Mouse (Mus musculus) hindbrain, embryonic 12.5 days (tissue): ENCODE data around the gene Ank. TPM values are rescaled to one million over a fixed set of nuclear protein-coding genes. Genes with fewer than 3 reads are reported as not detected.
A peak's percentile ranks its signal among the peaks of the same experiment; 100 is the strongest.

Experiments
- ATAC-seq: fragments of 200-750 bp; cut with Nextera tagmentation; 2 replicates; pipeline ENCODE4 v1.8.0; 2017; ENCODE audit warnings: moderate TSS enrichment; ENCODE audit not compliant: low FRiP score
- H3K27ac ChIP-seq: fragments of 300-500 bp; sonication (generic); 2 replicates; pipeline ENCODE4 v1.5.1; 2016; ENCODE audit warnings: mild to moderate bottlenecking
- H3K27me3 ChIP-seq: fragments of 300-500 bp; sonication (generic); 2 replicates; pipeline ENCODE4 v1.6.1; 2016; ENCODE audit warnings: mild to moderate bottlenecking
- H3K36me3 ChIP-seq: fragments of 300-500 bp; sonication (generic); 2 replicates; pipeline ENCODE4 v1.6.1; 2016; ENCODE audit warnings: mild to moderate bottlenecking
- H3K4me1 ChIP-seq: fragments of 300-500 bp; sonication (generic); 2 replicates; pipeline ENCODE4 v1.6.1; 2016
- H3K4me2 ChIP-seq: fragments of 300-500 bp; sonication (generic); replicated peaks from 2 replicates; pipeline ENCODE4 v1.6.1; 2016; ENCODE audit warnings: mild to moderate bottlenecking
- H3K4me3 ChIP-seq: fragments of 300-500 bp; sonication (generic); 2 replicates; pipeline ENCODE4 v1.5.1; 2016; ENCODE audit warnings: mild to moderate bottlenecking
- H3K9ac ChIP-seq: fragments of 300-500 bp; sonication (generic); 2 replicates; pipeline ENCODE4 v1.6.1; 2016; ENCODE audit warnings: mild to moderate bottlenecking, moderate library complexity
- H3K9me3 ChIP-seq: fragments of 300-500 bp; sonication (generic); replicated peaks from 2 replicates; pipeline ENCODE4 v1.6.1; 2016; ENCODE audit warnings: mild to moderate bottlenecking
- WGBS: fragments of 180-500 bp; shearing (Covaris S2); methylation state at CpG from one replicate; pipeline ENCODE4 v1.1.7; 2016; 5-methylcytosine and 5-hydroxymethylcytosine counted together
- polyA plus RNA-seq: library from polyadenylated mRNA; unstranded; fragments of >200 nt; fragmentation: Nextera tagmentation; extraction: Ambion mirVana; gene quantifications from 2 replicates; pipeline ENCODE4 v1.2.1, GENCODE M21; 2016

The Ank gene
- polyA plus RNA-seq, 1 experiment from 2014 or later: 15.2 TPM

DNA sequence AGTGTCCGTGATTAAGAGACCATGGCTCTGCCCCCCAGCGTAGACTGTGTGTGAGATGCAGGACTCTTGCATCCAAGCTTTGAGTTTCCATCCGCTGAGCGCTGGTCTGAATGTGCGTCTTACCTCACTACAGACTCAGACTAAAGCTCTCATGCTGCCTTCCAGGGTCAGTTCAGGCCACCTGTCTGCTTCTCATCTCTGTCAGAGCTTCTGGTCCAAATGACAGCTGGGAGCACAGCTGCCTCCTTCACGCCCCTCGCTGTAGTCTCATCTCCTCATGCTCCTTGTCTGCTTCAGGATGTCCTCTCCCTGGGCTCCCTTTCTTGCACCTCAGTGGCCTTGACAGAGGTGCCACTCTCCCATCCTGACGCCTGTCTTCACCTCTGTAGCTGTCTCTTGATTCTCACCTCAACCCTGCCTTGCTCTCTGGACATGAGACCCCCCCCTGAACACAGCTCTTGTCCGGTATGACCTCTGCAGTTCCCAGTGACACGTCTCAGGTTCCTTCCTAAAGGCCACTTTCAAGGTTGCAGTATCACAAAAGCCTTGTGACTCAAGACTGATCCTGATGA is 85.7 kb downstream of the Ank start:
- ATAC-seq: no peak
- Histone ChIP-seq H3K27ac (no peak overlapping the region), H3K9me3 (no peaks in the 10 kb centered on the region), H3K36me3 (peaks cover 6% of the 10 kb centered on the region; the same call in 1 of the 2 replicates), H3K4me2 (no peak overlapping the region), H3K27me3 (no peaks in the 10 kb centered on the region), H3K4me3 (no peak overlapping the region), H3K9ac (no peak overlapping the region), H3K4me1 (peaks cover 3% of the 10 kb centered on the region; the same call in 1 of the 2 replicates)
- 86% methylated on average over 10 of the region's 10 CpGs for WGBS

DNA sequence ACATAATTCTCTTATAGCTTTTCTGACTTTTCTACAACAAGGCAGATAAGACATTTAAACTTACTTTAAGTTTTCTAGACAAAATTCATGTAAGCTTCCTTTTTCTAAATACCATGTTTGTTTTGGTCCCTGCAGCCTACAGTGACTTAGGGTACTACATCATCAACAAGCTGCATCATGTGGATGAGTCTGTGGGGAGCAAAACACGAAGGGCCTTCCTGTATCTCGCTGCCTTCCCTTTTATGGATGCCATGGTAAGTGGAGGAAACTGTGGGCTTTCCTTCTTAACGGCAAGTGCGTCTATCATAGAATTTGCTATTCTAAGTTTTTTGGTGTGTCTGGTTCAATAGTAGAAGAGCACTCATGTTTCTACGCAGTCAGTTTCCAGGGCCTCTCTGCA is 87.1 kb downstream of the Ank start:
- 92% methylated on average over 5 of the region's 5 CpGs for WGBS

DNA sequence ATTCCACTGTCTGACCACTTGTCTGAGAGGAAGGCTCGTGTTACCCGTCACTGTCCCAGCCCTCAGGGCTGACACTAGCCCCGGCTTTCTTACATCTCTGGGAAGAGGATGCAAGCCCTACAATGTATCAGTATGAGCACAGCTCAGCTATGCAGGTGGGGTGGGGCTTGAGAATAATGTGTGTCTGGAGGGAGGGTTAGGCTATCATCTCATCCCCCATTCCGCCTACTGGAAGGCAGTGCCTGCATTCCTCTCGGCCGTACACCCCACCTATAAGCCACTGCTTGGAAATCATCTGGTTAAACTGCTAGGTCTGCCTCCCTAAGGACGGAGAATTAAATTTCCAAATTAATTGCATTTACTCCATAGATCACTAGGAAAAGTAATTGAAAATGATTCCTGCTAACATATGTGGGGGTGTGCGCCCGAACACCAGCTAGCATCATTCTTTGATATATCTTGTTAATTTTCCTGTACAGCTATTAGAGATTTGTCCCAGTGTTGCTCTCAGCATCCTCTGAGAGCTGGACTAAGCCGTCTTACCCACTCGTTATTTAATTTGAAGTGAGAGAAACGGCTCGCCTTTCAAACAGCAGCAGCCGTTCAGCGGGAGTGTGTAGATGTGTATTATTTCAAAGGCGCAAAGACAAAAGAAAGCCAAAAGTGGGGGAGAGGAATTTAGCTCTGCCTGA is 92.1 kb downstream of the Ank start:
- Histone ChIP-seq H3K9ac (no peak overlapping the region), H3K4me2 (no peak overlapping the region), H3K27me3 (no peaks in the 10 kb centered on the region), H3K4me1 (peaks cover 7% of the 10 kb centered on the region), H3K27ac (no peak overlapping the region), H3K36me3 (peaks cover 11% of the 10 kb centered on the region; the same call in 1 of the 2 replicates), H3K4me3 (no peak overlapping the region), H3K9me3 (no peaks in the 10 kb centered on the region)
- 64% methylated on average over 16 of the region's 16 CpGs for WGBS
- ATAC-seq: peak; percentile 41

More for the DNA sequence above, 87.1 kb downstream of the Ank start:
- ATAC-seq: no peak
- Histone ChIP-seq H3K27ac (no peak overlapping the region), H3K9me3 (no peaks in the 10 kb centered on the region), H3K4me3 (no peak overlapping the region), H3K36me3 (peaks cover 11% of the 10 kb centered on the region; the same call in 1 of the 2 replicates), H3K4me2 (no peak overlapping the region), H3K4me1 (peaks cover 6% of the 10 kb centered on the region), H3K9ac (no peak overlapping the region), H3K27me3 (no peaks in the 10 kb centered on the region)

DNA sequence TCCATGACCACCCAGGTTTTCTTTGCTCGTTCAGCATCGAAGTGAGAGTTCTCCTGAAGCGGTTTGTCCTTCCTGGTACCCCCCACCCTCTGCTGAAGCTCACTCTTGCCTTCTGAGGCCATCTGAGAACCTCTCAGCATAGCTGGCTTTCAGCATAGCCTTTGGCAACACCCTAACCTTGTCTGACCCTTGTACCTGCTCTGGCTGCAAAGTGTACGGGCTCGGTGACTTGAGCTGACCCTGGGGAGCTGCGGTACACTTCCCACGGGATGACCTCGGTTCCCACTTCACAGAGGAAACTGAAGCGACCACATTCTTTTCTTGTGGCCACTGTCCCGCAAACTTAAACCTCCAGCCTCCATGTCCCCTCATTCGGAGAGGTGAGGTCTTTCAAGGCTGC is 93.8 kb downstream of the Ank start:
- H3K9ac ChIP-seq: no peak overlapping the region
- no peaks in the 10 kb centered on the region for H3K9me3 ChIP-seq
- H3K36me3 ChIP-seq: peaks cover 12% of the 10 kb centered on the region; the same call in 1 of the 2 replicates
- WGBS: 81% methylated on average over 11 of the region's 11 CpGs
- H3K27ac ChIP-seq: no peak overlapping the region
- H3K4me3 ChIP-seq: no peak overlapping the region
- peaks cover 7% of the 10 kb centered on the region for H3K4me1 ChIP-seq
- H3K4me2 ChIP-seq: no peak overlapping the region
- no peak for ATAC-seq
- H3K27me3 ChIP-seq: no peaks in the 10 kb centered on the region

DNA sequence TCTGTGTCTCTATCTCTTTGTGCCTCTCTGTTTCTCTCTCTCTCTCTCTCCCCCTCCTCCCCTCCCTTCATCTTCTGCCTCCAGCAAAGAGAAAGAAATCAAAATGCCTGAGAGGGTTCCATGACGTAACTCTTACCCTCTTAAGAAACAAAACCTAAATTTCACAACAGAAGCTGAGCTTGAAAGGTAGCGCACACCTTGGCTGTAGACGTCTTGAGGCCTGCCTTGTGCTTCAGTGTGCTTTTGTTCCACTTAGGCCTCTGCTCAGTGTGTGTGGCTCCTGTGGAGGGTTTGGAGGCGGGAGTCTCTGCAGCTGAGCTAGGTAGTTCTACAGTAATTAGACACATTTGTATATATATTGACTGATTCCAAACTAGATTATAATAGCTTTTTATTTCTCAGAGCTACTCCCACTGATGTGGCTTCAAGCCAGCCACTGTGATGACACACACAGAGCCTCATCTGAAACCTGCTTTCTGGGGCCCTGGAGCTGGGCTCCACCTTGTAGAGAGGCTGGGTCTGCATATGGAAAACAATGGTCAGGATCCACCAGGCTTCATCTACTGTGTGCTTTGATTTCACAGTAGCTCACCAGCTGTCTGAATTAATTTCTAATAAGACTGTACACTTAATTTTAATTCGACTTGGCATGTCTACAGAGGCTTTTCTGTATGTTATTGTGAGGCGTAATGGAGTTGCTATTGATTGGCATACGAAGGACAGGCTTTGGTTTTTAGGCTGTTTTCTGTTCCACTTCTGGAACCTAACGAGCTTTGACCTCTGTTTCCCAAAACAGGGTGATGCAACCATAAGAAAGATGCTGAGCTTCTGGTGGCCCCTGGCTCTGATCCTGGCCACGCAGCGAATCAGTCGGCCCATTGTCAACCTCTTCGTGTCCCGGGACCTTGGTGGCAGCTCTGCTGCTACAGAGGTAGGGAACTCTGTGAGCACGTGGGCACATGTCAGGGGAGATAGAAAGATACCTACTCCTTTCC is 97.9 kb downstream of the Ank start:
- Histone ChIP-seq H3K27ac (no peak overlapping the region), H3K36me3 (peaks cover 21% of the 10 kb centered on the region), H3K9me3 (no peaks in the 10 kb centered on the region), H3K27me3 (no peaks in the 10 kb centered on the region), H3K4me2 (no peak overlapping the region), H3K4me1 (no peaks in the 10 kb centered on the region), H3K9ac (no peak overlapping the region), H3K4me3 (no peak overlapping the region)
- WGBS: 89% methylated on average over 14 of the region's 14 CpGs
- no peak for ATAC-seq

DNA sequence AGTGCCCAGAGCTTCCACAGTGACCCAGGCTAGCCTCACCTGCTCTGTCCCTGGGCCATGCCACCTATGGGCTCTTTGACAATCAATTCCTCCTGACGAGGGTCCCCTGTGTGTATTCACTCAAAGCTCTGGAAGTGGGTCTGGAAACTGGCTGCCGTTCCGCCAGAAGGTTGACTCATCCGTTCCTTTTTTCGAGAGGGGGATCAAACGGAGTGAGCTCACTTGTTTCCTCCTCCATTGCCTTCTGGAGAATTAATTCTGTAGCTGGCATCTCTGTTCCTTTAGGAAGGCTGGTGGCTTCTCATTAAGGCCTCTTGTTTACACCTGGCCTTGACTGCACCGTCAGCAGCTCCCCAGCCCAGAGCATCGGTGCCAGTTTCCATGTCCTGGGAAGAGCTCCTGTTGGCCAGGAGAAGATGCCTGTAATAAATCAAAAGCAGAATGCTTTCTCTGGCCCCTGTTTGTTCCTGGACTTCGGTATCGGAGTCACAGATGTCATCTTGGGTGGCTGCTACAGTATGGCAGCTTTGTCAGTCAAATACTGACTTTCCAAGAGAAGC is 99.2 kb downstream of the Ank start:
- 93% methylated on average over 10 of the region's 10 CpGs for WGBS
- Histone ChIP-seq H3K4me3 (no peak overlapping the region), H3K4me2 (no peak overlapping the region), H3K36me3 (peaks cover 21% of the 10 kb centered on the region), H3K27me3 (no peaks in the 10 kb centered on the region), H3K9me3 (no peaks in the 10 kb centered on the region), H3K4me1 (no peaks in the 10 kb centered on the region), H3K9ac (no peak overlapping the region), H3K27ac (no peak overlapping the region)
- no peak for ATAC-seq

DNA sequence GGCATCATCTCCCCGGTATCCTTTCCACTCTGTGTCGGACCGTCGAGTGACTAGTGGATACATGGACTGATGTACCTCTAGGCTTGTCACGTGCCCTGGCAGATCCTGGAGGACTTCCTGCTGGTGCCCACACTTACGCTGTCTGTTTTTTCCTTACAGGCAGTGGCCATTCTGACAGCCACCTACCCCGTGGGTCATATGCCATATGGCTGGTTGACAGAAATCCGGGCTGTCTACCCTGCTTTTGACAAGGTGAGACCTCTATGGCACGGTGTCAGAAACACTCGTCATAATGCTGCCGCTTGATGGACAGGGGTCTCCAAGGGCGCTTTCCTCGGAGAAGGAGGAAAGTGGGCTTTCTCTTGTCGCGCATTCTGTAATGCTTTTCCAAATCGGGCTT is 100.9 kb downstream of the Ank start:
- Histone ChIP-seq H3K4me2 (no peak overlapping the region), H3K9me3 (no peaks in the 10 kb centered on the region), H3K36me3 (peaks cover 30% of the 10 kb centered on the region), H3K27ac (no peak overlapping the region), H3K4me1 (no peaks in the 10 kb centered on the region), H3K9ac (no peak overlapping the region), H3K27me3 (no peaks in the 10 kb centered on the region), H3K4me3 (no peak overlapping the region)
- 86% methylated on average over 16 of the region's 16 CpGs for WGBS
- ATAC-seq: no peak; the same call in 1 of the 2 replicates

DNA sequence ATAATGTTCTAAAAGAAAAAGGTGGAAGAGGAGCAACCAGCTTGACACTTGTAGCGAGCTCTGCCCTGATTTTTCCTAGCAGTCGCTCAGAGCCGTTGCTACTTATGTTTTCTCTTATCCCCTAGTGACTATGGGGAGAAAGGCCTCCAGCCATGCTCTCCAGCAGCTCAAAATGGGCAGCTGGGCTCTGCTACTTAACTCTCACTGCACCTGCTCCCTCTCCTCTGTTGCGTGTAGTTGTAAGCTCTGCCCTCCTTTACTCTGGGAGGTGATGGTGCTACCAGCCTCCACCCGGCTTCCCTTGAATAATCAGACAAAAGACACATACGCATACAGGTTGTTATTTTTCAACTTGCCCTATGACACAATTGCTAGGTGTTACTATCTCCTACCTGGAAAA is 101.9 kb downstream of the Ank start:
- Histone ChIP-seq H3K4me3 (no peak overlapping the region), H3K27ac (no peak overlapping the region), H3K9me3 (no peaks in the 10 kb centered on the region), H3K36me3 (peaks cover 40% of the 10 kb centered on the region), H3K4me1 (no peaks in the 10 kb centered on the region), H3K27me3 (no peaks in the 10 kb centered on the region), H3K9ac (no peak overlapping the region), H3K4me2 (no peak overlapping the region)
- WGBS: 69% methylated on average over 6 of the region's 6 CpGs
- ATAC-seq: no peak

DNA sequence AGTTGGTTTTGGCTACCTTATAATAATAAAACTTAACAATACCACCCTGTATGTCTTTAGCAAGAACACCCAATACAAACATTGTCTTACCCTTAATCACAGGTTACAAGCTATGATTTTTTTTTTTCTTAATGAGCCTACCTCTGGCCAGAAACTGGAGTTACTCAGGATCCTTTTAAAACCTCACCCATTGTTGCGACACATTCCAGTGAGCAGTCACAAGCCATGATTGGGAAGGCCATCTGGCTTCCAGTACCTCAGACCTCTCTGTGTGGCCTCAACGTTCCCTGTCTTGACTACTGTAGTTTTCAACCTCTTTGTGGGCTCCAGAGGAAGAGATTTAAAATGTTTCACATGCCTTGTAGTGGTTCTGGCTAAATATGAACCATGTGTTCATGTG is 103.4 kb downstream of the Ank start:
- peaks cover 37% of the 10 kb centered on the region for H3K36me3 ChIP-seq

DNA sequence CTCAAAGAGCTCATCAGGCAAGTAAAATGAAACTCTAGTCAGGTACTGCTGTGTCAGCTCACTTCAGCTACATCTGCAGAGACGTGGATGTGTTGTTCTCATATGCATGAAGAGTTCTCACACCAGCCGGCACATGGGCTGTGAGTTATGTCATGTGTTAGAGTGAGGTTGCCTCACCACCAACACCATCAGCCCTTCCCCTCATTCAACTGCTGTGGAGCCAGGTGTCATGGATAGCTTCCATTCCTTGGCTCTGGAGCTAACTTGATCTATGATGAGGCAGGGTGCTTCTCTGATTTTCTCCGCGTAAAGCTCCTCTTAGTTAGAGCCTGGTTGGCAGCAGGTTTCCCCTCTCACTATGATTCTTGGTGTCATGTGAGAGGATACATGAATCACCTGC is 103.9 kb downstream of the Ank start:
- no peak overlapping the region for H3K4me2 ChIP-seq
- peaks cover 36% of the 10 kb centered on the region for H3K36me3 ChIP-seq
- H3K27me3 ChIP-seq: no peaks in the 10 kb centered on the region
- H3K4me3 ChIP-seq: no peak overlapping the region
- no peaks in the 10 kb centered on the region for H3K9me3 ChIP-seq
- no peak overlapping the region for H3K27ac ChIP-seq
- no peak overlapping the region for H3K9ac ChIP-seq
- no peaks in the 10 kb centered on the region for H3K4me1 ChIP-seq
- ATAC-seq: no peak
- 86% methylated on average over 4 of the region's 4 CpGs for WGBS

More for the DNA sequence above, 103.4 kb downstream of the Ank start:
- 76% methylated on average over 2 of the region's 2 CpGs for WGBS
- Histone ChIP-seq H3K4me2 (no peak overlapping the region), H3K27me3 (no peaks in the 10 kb centered on the region), H3K9ac (no peak overlapping the region), H3K4me3 (no peak overlapping the region), H3K9me3 (no peaks in the 10 kb centered on the region), H3K4me1 (no peaks in the 10 kb centered on the region), H3K27ac (no peak overlapping the region)
- no peak for ATAC-seq

DNA sequence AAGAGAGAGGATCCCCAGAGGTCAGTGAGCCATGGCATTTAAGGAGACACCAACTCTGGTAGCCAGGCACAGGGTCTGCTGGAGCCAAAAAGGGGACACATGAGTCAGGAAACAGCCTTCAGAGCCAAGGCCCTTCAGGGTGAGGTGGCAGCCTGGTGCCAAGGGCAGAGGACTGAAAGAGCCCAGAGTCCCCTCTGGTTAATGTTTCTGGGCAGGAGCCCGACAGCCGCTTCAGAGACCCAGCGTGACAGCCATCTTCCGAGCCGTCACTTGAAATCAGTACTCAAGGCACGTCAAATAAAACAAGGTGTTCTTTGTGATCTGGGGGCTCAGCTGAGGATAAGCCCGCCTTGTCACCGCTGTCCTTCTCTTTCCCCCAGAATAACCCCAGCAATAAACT is 104.7 kb downstream of the Ank start:
- Histone ChIP-seq H3K27me3 (no peaks in the 10 kb centered on the region), H3K27ac (no peak overlapping the region), H3K4me1 (no peaks in the 10 kb centered on the region), H3K9ac (no peak overlapping the region), H3K9me3 (no peaks in the 10 kb centered on the region), H3K4me3 (no peak overlapping the region), H3K36me3 (peaks cover 34% of the 10 kb centered on the region), H3K4me2 (no peak overlapping the region)
- 91% methylated on average over 8 of the region's 8 CpGs for WGBS
- no peak for ATAC-seq
